Mouse (Mus musculus) limb, embryonic 11.5 days (tissue): ENCODE measurements around the gene Adam6b. TPM values are rescaled to one million over a fixed set of nuclear protein-coding genes. Genes with fewer than 3 reads are reported as not detected.
A peak's percentile ranks its signal among the peaks of the same experiment; 100 is the strongest.
"Not testable (repeated sequence)": the region's sequence is repeated elsewhere in the genome, so short reads cannot be mapped to it uniquely, and the experiment has no call there.

Source experiments
- ATAC-seq: fragments of 200-750 bp; cut with Nextera tagmentation; 2 replicates; pipeline ENCODE4 v1.8.0; 2017; ENCODE audit warnings: low read depth; ENCODE audit not compliant: insufficient number of reproducible peaks, low FRiP score, low TSS enrichment
- DNase-seq: peaks from one replicate; pipeline ENCODE4 v3.0.0-alpha.2; 2015; ENCODE audit warnings: low spot score
- H3K27ac ChIP-seq: fragments of 300-500 bp; sonication (generic); replicated peaks from 2 replicates; pipeline ENCODE4 v1.5.1; 2014; ENCODE audit warnings: low read depth, mild to moderate bottlenecking, low read length
- H3K27me3 ChIP-seq: fragments of 300-500 bp; sonication (generic); 2 replicates; pipeline ENCODE4 v1.6.1; 2014; ENCODE audit warnings: mild to moderate bottlenecking, low read length, mixed read lengths; ENCODE audit not compliant: control insufficient read depth, insufficient read depth
- H3K36me3 ChIP-seq: fragments of 300-500 bp; sonication (generic); 2 replicates; pipeline ENCODE4 v1.6.1; 2014; ENCODE audit warnings: mild to moderate bottlenecking, low read length, moderate library complexity, mixed read lengths; ENCODE audit not compliant: control insufficient read depth, insufficient read depth
- H3K4me1 ChIP-seq: fragments of 300-500 bp; sonication (generic); 2 replicates; pipeline ENCODE4 v1.6.1; 2014; ENCODE audit warnings: low read length, mixed read lengths; ENCODE audit not compliant: control insufficient read depth, insufficient read depth
- H3K4me2 ChIP-seq: fragments of 300-500 bp; sonication (generic); 2 replicates; pipeline ENCODE4 v1.6.1; 2014; ENCODE audit warnings: low read depth, mild to moderate bottlenecking, moderate library complexity; ENCODE audit not compliant: severe bottlenecking
- H3K4me3 ChIP-seq: fragments of 300-500 bp; sonication (generic); 2 replicates; pipeline ENCODE4 v1.5.1; 2014; ENCODE audit warnings: low read depth, low read length
- H3K9ac ChIP-seq: fragments of 300-500 bp; sonication (generic); 2 replicates; pipeline ENCODE4 v1.6.1; 2014; ENCODE audit warnings: mild to moderate bottlenecking, low read length
- H3K9me3 ChIP-seq: fragments of 300-500 bp; sonication (generic); 2 replicates; pipeline ENCODE4 v1.6.1; 2016; ENCODE audit warnings: low read length; ENCODE audit not compliant: control insufficient read depth
- WGBS: fragments of 180-500 bp; shearing (Covaris S2); extraction: QIAGEN DNeasy Blood & Tissue Kit; methylation state at CpG from one replicate; pipeline ENCODE4 v1.1.7; 2014; 5-methylcytosine and 5-hydroxymethylcytosine counted together
- polyA plus RNA-seq: library from polyadenylated mRNA; unstranded; fragments of >200 nt; fragmentation: Nextera tagmentation; extraction: Ambion mirVana; gene quantifications from 2 replicates; pipeline ENCODE4 v1.2.1, GENCODE M21; 2014

The Adam6b gene
- not detected in 2 replicates for polyA plus RNA-seq

DNA sequence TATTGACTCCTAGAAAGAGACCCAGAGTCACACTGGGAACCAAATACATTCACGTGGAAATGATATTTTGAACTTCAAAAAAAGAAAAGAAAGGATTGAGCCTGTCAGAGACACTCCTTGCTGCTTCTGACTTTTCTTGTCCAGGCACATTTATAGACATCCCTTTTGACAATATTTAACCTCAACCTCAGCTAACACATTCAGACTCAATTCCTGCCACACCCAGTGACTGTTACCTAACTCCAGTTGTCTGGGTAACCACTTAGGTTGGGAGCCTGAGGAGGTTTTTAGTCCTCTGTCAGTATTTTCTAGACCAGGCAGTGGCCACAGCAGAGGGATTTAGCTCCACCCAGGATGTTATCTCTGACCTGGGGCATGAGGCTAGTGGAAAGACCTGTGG lies at the start of gene Adam6b:
TSS of gene Adam6b (plus strand) at position 301 of the 400 bp plus-strand sequence.
- no CpG with 5 or more reads among the region's 1 CpGs for WGBS
- H3K4me3 ChIP-seq, H3K9me3 ChIP-seq, DNase-seq, H3K27me3 ChIP-seq, H3K4me2 ChIP-seq, H3K36me3 ChIP-seq, H3K4me1 ChIP-seq, H3K9ac ChIP-seq, H3K27ac ChIP-seq, ATAC-seq: not testable (repeated sequence)

DNA sequence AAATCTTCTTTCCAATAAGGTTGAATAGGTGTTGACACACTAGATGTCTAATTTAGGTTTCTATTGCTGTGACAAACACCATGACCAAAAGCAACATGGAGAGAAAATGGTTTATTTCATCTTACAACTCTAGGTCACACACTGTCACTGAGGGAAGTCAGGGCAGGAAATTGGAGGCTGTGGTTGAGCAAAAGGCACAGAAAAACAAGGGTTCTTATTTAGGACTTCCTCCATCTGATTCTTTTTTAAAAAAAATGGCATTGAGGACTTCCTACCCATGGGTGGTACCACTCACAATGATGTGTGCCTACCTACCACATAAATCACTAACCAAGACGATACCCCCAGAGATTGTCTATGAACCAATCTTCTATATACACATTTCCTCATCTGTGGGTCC lies 43.2 kb upstream of the Adam6b start:
- DNase-seq: no peak
- Histone ChIP-seq H3K27me3 (no peaks in the 10 kb centered on the region), H3K9ac (no peak overlapping the region), H3K4me2 (no peak overlapping the region), H3K9me3 (no peaks in the 10 kb centered on the region), H3K4me1 (no peaks in the 10 kb centered on the region), H3K27ac (no peak overlapping the region), H3K4me3 (no peak overlapping the region), H3K36me3 (no peaks in the 10 kb centered on the region)
- ATAC-seq: no peak
- WGBS: 89% methylated on average over 1 of the region's 1 CpGs

DNA sequence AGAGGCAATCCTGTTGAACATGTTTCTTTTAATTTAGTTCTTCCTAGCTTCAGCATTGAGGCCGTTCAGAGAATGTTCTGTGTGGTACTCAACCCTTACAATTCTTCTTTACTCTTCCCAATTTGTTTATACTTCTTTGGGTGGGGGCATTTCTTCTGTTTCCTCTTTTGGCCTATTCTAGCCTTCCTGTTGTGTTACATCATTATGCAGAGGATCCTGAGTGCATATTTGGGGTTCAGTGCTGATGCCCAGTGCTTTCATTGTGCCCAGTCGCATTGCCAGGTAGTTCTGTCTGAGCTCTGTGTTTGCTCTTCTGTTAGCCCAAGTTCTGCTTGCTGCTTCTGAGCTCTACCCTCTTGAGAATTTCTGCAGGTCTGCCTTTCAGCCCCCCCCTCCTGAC lies 13.1 kb upstream of the Adam6b start:
- Histone ChIP-seq H3K9me3 (no peaks in the 10 kb centered on the region; the same call in 1 of the 2 replicates), H3K4me3 (no peak overlapping the region), H3K36me3 (no peaks in the 10 kb centered on the region), H3K9ac (no peak overlapping the region), H3K4me2 (no peak overlapping the region), H3K27me3 (no peaks in the 10 kb centered on the region), H3K27ac (no peak overlapping the region), H3K4me1 (no peaks in the 10 kb centered on the region)
- ATAC-seq (no peak), DNase-seq (no peak)
- 84% methylated on average over 2 of the region's 2 CpGs for WGBS

DNA sequence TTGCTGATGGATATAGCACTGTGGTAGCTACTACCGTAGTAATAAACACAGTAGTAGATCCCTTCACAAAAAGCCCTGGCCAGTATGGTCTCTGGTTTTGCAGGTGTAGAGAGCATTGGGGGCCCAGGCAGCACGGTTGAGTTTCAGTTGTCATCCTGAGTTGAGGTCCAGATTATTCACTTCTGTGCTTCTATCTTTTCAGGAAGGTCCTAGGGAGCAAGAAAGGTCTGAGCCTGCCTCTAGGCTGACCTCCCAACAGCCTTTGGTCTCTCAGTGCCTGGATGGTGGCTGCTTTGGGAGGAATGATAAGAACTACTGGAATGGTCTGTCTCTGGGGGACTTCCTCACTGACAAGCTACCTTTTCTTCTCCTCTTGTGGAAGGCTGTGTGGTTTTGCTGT lies 7.2 kb upstream of the Adam6b start:
- Histone ChIP-seq H3K27ac (no peak overlapping the region), H3K9ac (no peak overlapping the region), H3K36me3 (no peaks in the 10 kb centered on the region), H3K27me3 (no peaks in the 10 kb centered on the region), H3K9me3 (no peaks in the 10 kb centered on the region), H3K4me2 (no peak overlapping the region), H3K4me1 (no peaks in the 10 kb centered on the region), H3K4me3 (no peak overlapping the region)
- no peak for ATAC-seq
- no peak for DNase-seq
- 80% methylated on average over 2 of the region's 2 CpGs for WGBS

DNA sequence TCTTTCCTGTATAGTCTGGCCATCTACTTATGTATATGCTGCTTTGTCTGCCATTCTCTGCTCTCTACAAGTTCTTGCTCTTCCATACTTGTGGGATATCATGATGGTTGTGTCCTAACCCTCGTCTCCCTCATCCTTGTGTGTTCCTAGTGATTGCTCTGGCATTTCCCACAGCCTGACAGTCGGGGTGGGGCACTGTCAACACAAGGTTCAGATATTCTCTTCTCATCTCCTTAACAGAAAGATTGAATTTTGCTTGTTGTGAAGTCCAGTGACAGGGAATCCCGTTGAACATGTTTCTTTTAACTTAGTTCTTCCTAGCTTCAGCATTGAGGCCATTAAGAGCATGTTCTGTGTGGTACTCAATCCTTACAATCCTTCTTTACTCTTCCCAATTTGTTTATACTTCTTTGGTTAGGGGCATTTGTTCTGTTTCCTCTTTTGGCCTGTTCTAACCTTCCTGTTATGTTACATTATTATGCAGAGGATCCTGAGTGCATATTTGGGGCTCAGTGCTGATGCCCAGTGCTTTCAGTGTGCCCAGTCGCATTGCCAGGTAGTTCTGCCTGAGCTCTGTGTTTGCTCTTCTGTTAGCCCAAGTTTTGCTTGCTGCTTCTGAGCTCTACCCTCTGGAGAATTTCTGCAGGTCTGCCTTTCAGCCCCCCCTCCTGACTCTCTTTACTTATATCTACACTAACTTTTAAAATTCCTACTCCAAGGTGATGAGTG lies 6.5 kb upstream of the Adam6b start:
- Histone ChIP-seq H3K4me1 (no peaks in the 10 kb centered on the region), H3K4me2 (no peak overlapping the region), H3K4me3 (no peak overlapping the region), H3K27me3 (no peaks in the 10 kb centered on the region), H3K9ac (no peak overlapping the region), H3K9me3 (no peaks in the 10 kb centered on the region), H3K27ac (no peak overlapping the region), H3K36me3 (no peaks in the 10 kb centered on the region)
- ATAC-seq (no peak), DNase-seq (no peak)
- 64% methylated on average over 4 of the region's 4 CpGs for WGBS

DNA sequence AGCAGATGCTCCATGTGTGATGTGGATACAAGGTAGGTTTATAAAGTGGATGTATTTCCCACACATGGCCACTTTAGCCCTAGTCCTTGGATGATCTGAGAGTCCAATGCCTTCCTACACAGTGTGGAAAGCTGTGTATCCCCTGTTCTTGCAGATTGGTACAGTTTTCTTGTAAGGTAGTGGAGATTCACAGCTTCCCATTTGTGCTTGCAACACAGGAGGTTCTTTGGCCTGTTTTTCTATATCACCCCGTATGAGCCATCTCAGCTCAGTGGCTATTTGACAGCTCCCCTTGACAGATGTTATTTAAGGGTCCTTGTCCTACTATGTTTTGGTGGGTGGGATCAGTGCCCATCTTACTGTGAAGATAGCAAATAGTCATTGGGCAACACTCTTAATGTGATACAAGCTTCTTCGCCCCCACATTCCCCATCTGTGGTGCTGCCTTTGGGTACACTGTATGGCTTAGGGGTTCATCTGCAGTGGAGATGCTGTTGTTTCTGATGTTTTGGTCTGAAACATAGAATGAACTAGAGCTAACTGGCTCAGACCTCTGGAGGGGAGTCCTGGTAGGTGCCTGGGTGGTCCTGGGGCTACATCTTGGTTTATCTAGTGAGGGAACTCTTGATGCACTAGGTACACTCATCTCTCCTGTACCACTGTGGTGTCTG lies 5.7 kb upstream of the Adam6b start:
- Histone ChIP-seq H3K27me3 (no peaks in the 10 kb centered on the region), H3K4me3 (no peak overlapping the region), H3K9me3 (no peaks in the 10 kb centered on the region), H3K4me1 (no peaks in the 10 kb centered on the region), H3K27ac (no peak overlapping the region), H3K4me2 (no peak overlapping the region), H3K36me3 (no peaks in the 10 kb centered on the region), H3K9ac (no peak overlapping the region)
- no peak for ATAC-seq
- 84% methylated on average over 2 of the region's 2 CpGs for WGBS
- DNase-seq: no peak

DNA sequence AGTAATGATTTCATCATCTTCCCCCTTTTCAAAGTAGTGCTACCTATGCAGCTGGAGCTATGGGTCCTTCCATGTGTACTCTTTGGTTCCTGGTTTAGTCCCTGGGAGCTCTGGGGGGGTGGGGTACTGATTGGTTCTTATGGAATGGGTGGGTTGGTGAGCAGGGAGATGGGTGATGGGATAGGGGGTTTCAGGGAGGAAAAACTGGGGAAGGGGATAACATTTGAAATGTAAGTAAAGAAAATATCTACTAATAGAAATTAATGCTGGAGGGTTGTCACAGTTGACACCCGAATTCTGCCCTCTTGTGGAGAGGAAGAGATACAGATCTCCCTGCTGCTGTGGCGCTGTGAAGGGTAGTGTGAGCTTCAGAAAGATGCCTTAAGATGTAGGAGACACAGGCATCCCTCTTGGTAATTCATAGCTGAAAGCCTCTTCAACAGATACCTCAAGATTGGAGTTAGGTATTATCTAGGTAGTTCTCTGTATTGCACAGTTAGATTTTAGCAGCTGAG lies 4.3 kb upstream of the Adam6b start:
- DNase-seq: no peak
- no peak for ATAC-seq

DNA sequence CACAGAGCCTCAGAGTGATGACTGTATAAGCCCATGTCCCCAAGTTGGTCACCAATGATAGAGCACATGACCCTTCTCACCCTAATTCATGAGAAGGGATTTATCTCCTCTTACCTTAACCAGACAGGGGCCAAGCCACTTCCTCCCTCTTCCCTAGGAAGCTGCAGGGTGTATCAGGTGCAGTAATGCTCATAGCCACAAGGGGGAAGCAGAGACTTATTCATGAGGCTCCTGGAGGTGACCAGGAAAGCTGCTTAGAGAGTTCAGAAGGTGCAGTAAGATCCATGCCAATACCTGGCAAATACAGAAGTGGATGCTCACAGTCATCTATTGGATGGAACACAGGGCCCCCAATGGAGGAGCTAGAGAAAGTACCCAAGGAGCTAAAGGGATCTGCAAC lies 1.6 kb upstream of the Adam6b start:
- H3K9me3 ChIP-seq, H3K9ac ChIP-seq, H3K4me1 ChIP-seq, ATAC-seq, H3K27ac ChIP-seq, H3K4me2 ChIP-seq, H3K36me3 ChIP-seq, H3K27me3 ChIP-seq, H3K4me3 ChIP-seq: not testable (repeated sequence)
- DNase-seq: peak; percentile 53

More for the DNA sequence above, 4.3 kb upstream of the Adam6b start:
- Histone ChIP-seq H3K9ac (no peak overlapping the region), H3K27me3 (no peaks in the 10 kb centered on the region), H3K4me1 (no peaks in the 10 kb centered on the region), H3K4me2 (no peak overlapping the region), H3K36me3 (no peaks in the 10 kb centered on the region), H3K4me3 (no peak overlapping the region), H3K27ac (no peak overlapping the region), H3K9me3 (no peaks in the 10 kb centered on the region)
- whole genome bisulfite sequencing: 34% methylated on average over 2 of the region's 2 CpGs
